Mouse (Mus musculus): ENCODE measurements at regions not wholly inside any gene's neighbourhood (a gene's known extent, or its start where the extent isn't known, plus 50 kb on each side); places are given as distances from the start of the nearest gene placed in this dataset.
"Not testable (repeated sequence)": the region's sequence is repeated elsewhere in the genome, so short reads cannot be mapped to it uniquely, and the experiment has no call there.

- peak; percentile 77 for DNase-seq (ENCODE audit: low spot score)
Observed at GRCm38 (mm10) chr12:109749711-109750243, 149.6 kb upstream of the Rtl1 start.

GRCm38 (mm10) chr12:109754986-109755385, 154.9 kb upstream of the Rtl1 start:
- DNase-seq (ENCODE audit: low spot score), result no peak

- DNase-seq (ENCODE audit: low spot score), result no peak
Observed at GRCm38 (mm10) chr12:109764293-109764692, 164.2 kb upstream of the Rtl1 start.

DNA sequence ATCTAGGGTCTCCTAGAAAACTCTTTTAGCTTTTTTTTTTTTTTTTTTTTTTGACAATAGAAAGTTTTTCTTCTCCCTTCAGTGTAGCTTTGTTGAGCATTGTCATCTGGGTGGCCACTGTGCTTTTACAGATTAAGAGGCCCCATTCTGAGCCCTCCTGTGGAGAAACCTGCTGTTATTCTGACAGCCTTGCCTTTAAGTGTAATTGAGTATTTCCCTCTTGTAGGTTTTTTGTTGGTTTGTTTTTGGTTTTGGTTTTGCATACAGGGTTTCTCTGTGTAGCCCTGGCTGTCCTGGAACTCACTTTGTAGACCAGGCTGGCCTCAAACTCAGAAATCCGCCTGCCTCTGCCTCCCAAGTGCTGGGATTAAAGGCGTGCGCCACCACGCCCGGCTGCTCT, 166.5 kb upstream of the Rtl1 start:
- not testable (repeated sequence) for DNase-seq (ENCODE audit: low spot score)

GRCm38 (mm10) chr12:109772543-109772942, 172.4 kb upstream of the Rtl1 start:
- no peak for DNase-seq (ENCODE audit: low spot score)

- no peak for DNase-seq (ENCODE audit: low spot score)
Observed at GRCm38 (mm10) chr12:109773909-109774313, 173.8 kb upstream of the Rtl1 start.

DNA sequence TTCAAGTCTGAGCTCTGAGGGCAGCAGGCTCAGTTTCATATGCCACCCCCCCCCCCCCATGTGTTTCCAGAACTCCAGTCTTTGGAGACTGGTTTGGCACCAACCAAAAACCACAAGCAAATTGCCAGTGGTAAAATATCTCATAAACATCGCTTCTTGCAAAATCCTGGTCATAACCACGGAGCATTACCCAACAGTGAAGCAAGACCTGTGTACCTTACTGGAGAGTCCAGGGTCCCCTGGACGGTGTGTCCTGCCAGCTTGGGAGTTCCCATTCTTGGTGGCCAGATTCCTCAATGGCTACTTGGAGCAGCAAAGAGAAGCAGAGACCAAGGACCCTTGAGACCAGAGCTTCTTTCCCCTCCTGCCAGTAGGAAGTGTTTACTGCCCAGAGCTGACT, 198.7 kb upstream of the Rtl1 start:
- DNase-seq (ENCODE audit: low spot score), result no peak

DNA sequence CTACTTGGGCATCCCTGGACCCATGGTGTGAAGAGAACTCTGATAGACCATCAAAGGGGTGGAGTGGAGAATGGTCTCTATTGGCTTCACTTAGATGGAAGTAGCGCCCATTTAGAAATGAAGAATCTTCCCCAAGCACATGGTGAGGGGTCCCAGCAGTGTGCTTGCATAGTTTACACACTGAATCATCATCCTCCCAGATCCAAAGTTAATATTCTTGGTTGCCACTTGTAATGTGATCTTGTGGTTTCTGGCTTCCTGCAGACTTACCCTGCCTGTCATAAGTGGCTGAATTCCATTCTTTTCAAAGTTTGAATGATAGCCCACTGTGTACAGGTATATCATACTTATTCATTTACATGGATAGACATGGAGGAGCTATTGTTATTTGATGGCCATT, 199.3 kb upstream of the Rtl1 start:
- no peak for DNase-seq (ENCODE audit: low spot score)

- peak; percentile 3 for DNase-seq (ENCODE audit: low spot score)
Observed at GRCm38 (mm10) chr12:109827241-109827915, 227.2 kb upstream of the Rtl1 start.

DNA sequence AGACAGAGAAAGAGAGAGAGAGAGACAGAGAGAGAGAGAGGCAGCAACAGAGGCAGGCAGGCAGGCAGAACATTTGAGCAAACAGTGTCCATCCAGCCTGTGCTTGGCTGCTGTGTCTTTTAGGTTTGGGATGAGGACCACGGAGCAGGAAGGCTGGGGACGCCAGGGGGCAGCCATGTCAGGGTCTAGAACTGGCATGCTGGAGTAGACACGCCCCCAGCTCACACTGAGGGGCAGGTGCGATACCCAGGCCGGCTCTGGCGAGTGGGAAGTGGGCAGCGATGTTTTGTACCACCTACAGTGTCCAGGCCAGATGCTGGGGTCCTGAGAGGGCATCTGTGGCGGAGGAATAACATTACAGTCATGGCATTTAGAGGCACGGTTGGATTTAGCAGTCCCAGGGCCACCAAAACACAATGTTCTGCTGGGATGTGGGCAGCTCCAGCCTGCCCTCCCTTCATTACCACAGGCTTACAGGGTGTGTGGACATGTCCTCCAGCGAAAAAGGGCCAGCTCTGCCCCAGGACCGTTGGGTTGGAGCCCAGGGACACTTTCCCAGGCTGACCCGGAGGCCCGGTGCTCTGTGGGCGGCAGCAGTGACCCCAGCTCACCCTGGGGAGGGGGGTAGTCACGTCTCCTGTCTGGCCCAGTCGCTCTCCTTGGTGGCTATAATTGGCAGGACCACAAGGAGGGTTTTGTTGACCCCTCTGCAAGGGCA, 230.3 kb upstream of the Rtl1 start:
- peak; percentile 5 for DNase-seq (ENCODE audit: low spot score)

DNA sequence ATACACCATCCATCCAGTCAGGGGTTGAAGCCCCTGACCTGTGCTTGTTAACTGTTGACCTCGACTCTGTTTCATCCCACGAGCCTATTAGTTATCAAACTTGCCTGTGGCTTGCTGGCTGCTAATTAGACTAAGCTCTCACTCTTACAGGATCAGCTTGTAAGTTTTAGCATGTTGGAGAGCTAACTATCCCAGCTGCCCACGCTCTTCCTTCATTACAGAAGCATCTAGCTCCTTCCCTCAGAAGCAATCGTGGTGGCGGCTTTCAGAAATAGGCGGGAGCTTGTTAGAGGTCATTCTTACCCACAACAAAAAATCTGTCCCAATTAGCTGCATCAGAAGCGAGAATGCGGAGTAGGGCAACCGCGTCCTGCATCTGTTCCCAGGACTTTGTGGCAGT, 232.8 kb upstream of the Rtl1 start:
- DNase-seq (ENCODE audit: low spot score), result no peak

DNA sequence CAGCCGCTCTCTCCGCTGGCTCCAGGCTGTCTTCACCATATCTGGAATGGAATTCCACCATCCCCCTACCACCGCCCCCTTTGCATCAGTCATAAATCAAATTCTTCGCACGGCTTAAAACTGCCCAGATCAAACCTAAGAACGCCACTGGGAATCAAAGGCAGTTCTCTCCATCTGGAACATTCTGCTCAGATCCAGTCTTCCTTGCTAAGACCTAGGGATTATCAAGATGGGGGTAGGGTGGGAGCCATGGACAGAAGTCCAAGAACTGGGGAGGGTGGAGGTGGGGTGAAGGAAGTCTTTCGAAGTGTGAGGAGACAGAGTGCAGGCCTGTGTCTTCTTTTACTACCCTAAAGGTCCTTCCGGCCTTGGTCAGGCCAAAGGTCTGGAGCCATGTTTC, 236.4 kb upstream of the Rtl1 start:
- no peak for DNase-seq (ENCODE audit: low spot score)

- no peak for DNase-seq (ENCODE audit: low spot score)
Observed at GRCm38 (mm10) chr12:109839126-109839587, 239.0 kb upstream of the Rtl1 start.

DNA sequence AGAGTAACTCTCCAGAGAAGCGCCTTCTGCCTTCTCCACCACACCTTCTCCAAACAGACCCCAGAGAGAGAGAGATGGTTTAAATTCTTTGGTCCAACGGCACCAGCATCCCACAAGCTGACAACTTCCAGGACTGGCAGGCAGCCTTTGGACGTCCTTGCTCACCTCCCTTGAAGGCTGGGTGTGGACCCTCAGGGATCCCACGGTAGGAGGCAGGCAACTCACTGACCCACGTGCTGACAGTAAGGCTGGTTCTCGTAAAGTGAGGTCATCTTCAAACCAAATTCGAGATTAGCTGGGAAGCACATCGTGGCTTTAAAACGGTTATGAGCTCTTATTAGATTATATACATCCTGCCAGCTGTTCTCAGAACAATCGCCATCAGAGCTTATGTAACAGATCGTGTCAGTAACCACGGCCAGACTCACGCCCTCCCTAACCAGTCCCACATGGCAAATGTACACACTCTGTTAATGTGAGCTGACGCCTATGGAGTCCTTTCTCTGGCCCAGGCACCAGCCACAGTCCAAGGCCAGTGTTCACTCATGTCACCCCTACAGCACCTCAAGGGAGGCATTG, 239.9 kb upstream of the Rtl1 start:
- no peak for DNase-seq (ENCODE audit: low spot score)

DNA sequence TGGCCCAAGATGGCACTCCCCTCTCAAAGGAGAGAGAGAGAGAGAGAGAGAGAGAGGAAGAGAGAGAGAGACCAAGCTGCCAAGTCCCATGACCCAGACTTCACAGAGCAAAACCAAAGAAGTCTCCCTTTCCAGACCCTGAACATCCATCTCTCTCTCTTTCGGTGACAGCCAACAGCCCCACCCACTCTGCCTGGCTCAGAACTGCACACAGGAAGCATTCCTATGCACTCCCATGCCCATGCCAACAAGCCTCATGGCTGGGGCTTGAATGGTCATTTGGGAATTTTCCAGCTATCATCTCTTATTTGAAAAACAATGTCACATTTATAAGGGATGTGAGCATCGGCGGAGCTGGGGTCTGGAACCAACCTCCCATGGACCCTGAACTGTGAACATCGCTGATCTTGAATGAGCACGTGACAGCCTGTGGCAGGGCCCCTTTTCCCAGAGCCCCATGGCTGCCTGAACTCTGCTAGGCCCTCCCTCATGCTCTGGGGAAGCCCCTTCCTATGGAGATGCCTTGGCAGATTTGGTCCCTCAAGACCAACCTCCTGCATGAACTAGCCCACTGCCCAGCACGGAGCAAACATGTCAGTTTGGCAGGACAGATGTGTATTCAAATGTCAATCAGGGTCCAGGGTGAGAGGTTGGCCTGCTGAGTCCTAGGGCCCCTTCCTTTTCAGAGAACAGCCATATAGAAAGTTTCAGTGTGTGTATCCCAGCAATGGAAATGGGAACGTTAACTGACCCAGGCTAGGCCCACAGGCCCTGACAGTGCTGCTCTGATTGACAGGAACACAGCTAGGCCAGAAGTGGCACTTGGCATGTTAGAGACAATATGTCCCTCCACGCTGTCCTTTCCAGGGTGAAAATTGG, 244.8 kb upstream of the Rtl1 start:
- DNase-seq (ENCODE audit: low spot score), result no peak

DNA sequence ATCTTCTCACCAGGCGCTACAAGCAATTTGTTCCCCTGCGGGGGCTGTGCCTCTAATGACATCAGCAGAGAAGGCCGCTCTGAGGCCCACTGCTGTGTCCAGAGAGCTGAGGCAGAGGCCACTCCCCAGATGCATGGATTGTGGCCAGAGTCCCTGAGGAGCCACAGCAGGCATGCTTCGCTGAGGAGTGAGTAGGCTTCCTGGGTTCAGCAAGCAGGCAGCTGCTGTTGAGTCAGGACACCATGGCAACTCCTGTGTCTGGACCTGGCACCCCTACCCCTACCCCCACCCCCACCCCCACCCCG, 245.4 kb upstream of the Rtl1 start:
- no peak for DNase-seq (ENCODE audit: low spot score)

DNA sequence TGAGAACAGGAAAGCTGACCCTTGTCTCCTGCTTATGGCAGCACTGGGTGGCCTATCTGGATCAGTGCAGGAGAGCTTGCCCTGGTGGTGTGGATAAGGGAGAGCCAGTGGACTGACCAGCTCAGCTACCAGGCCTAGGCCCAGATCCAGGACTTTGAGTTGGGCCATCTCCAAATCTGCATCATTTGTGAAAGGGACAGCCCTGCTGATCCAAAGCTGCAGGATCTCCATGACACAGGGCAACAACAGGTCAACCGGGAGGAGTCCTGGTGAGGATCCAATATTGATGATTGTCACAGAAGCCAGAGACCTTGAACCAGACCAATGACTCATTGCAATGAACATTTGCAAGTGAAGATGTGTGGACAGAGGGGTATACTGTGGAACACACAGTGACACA, 256.2 kb upstream of the Rtl1 start:
- no peak for DNase-seq (ENCODE audit: low spot score)

GRCm38 (mm10) chr12:109857705-109858104, 257.6 kb upstream of the Rtl1 start:
- no peak for DNase-seq (ENCODE audit: low spot score)

DNA sequence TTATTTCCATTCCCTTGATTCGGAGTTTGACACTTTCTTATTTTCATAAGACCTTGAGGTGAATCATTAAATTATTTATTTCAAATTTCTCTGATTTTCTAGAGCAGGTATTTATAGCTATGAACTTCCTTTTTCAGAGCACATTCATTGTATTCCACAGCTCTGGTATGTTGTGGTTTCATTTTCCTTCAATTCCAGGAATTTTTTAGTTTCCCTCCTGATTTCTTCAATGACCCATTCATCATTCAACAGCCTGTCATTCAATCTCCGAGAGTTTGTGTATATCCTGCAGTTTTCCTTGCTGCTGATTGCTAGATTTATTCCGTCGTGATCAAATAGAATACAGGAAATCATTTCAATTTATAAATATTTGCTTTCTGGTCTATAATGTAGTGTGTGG, 264.7 kb upstream of the Rtl1 start:
- no peak for DNase-seq (ENCODE audit: low spot score)

GRCm38 (mm10) chr12:109871021-109871420, 270.9 kb upstream of the Rtl1 start:
- DNase-seq (ENCODE audit: low spot score), result no peak

GRCm38 (mm10) chr12:109874466-109874865, 274.3 kb upstream of the Rtl1 start:
- no peak for DNase-seq (ENCODE audit: low spot score)

DNA sequence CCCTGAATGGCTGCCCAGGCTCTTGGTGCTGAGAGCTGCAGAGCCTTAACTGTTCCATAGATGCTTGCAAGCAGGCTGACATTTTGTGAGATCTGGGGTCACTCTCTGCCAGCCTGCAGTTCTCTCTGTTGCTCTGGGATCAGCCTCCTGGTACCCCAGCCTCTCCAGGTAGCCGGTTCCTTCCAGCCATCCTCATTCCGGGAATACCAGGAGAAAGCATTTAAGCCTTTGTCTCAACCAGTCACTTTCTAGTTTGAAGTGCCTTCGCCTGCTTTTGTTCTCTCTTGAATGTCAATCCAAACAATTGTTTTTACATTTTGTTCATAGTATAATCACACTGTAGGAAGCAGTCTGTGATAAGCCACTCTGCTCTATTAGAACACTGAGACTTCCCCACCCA, 281.0 kb upstream of the Rtl1 start:
- no peak for DNase-seq (ENCODE audit: low spot score)
